Mouse (Mus musculus) intestine, postnatal 0 days (tissue): ENCODE measurements around the gene Spg11. TPM values are rescaled to one million over a fixed set of nuclear protein-coding genes. Genes with fewer than 3 reads are reported as not detected.

Source experiments
- ATAC-seq: fragments of 200-750 bp; cut with Nextera tagmentation; 2 replicates; pipeline ENCODE4 v1.8.0; 2017; ENCODE audit warnings: mild to moderate bottlenecking, moderate TSS enrichment, moderate library complexity
- H3K27ac ChIP-seq: fragments of 300-500 bp; sonication (generic); 2 replicates; pipeline ENCODE4 v1.5.1; 2014; ENCODE audit warnings: mild to moderate bottlenecking, low read depth, low read length, moderate library complexity
- H3K27me3 ChIP-seq: fragments of 300-500 bp; sonication (generic); replicated peaks from 2 replicates; pipeline ENCODE4 v1.6.1; 2014; ENCODE audit warnings: low read length, mixed read lengths; ENCODE audit not compliant: control insufficient read depth, insufficient read depth
- H3K36me3 ChIP-seq: fragments of 300-500 bp; sonication (generic); 2 replicates; pipeline ENCODE4 v1.6.1; 2014; ENCODE audit warnings: mild to moderate bottlenecking, moderate library complexity; ENCODE audit not compliant: control insufficient read depth, insufficient read depth
- H3K4me1 ChIP-seq: fragments of 300-500 bp; sonication (generic); replicated peaks from 2 replicates; pipeline ENCODE4 v1.6.1; 2014; ENCODE audit warnings: antibody characterized with exemption, low read length, mixed read lengths; ENCODE audit not compliant: control insufficient read depth, insufficient read depth
- H3K4me2 ChIP-seq: fragments of 300-500 bp; sonication (generic); replicated peaks from 2 replicates; pipeline ENCODE4 v1.6.1; 2014; ENCODE audit warnings: low read depth, mild to moderate bottlenecking, moderate library complexity
- H3K4me3 ChIP-seq: fragments of 300-500 bp; sonication (generic); 2 replicates; pipeline ENCODE4 v1.5.1; 2014; ENCODE audit warnings: low read depth, low read length
- H3K9ac ChIP-seq: fragments of 300-500 bp; sonication (generic); 2 replicates; pipeline ENCODE4 v1.6.1; 2014; ENCODE audit warnings: mild to moderate bottlenecking, low read depth, low read length
- H3K9me3 ChIP-seq: fragments of 300-500 bp; sonication (generic); 2 replicates; pipeline ENCODE4 v1.6.1; 2016; ENCODE audit warnings: mixed run types; ENCODE audit not compliant: control insufficient read depth
- CTCF ChIP-seq: sonication (generic); IDR thresholded peaks from 2 replicates; pipeline ENCODE4 v1.5.1; 2016; ENCODE audit warnings: low read depth, mild to moderate bottlenecking, control low read depth, antibody characterized with exemption, moderate library complexity
- WGBS: fragments of 180-500 bp; shearing (Covaris S2); extraction: QIAGEN DNeasy Blood & Tissue Kit; methylation state at CpG from one replicate; pipeline ENCODE4 v1.1.7; 2014; 5-methylcytosine and 5-hydroxymethylcytosine counted together
- polyA plus RNA-seq: library from polyadenylated mRNA; unstranded; fragments of >200 nt; fragmentation: Nextera tagmentation; extraction: Ambion mirVana; gene quantifications from 2 replicates; pipeline ENCODE4 v1.2.1, GENCODE M21; 2015

Spg11 gene
- 3.7 and 3.8 TPM in 2 replicates for polyA plus RNA-seq

DNA sequence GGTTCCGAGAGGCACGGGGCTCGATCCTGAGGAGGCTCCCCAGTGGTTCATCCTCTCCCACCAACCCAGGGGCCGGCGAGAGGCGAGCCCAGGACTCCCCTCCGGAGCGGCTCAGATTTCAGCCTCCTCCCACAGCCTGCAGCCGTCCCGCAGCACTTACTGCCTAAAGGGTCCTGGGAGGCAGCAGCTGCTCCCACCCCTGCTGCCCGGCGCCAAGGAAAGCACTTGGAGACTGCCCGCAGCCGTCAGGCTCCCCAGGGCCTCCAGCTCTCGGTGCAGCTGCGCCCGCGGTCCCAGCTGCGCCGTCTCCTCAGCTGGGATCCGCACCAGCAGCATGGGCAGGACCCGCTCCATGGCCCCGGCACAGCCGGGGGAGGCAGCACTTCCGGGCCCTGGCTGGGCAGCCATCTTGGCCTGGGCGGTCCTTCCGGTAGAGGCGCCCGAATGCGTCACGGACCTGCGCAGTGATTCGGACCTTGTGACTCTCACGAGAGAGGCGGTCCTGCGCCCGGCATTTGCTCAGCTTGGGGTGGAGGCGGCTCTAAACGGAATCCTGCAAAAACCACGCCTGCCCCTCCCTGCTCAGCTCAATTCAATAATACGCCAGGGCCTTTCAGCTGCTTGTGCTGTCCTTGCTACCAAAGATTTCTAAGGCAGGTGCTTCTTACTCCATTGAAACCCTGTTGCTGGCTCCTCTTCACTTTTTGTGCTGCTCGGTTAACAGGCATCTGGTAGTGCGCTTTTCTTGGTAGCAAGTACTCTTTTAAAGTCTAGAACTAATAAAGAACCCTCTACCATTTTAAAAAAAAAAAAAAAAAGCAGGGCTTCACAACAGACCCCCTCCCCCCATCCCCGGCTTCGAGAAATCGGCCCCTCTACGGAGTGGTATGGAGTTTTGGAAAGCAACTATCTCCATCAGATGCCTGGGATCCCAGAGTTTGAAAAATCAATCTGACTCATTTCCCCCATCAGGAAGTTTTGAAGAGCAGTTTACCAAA lies at the start of gene Spg11:
Gene Spg11 (minus strand): TSS at position 426 of the 998 bp plus-strand sequence.
- H3K9ac ChIP-seq: peak within 1 kb of the TSS; percentile 95
- peak within 1 kb of the TSS; percentile 98 for H3K27ac ChIP-seq
- peak within 1 kb of the TSS; percentile 95 for H3K4me3 ChIP-seq
- ATAC-seq: peak; percentile 99
- no peaks in the 10 kb centered on the region for H3K27me3 ChIP-seq
- peak; percentile 32; the same call in 1 of the 2 replicates for TF ChIP-seq CTCF
- peaks cover 9% of the 10 kb centered on the region; the same call in 1 of the 2 replicates for H3K36me3 ChIP-seq
- WGBS: under 1% methylated on average over 47 of the region's 47 CpGs
- H3K4me1 ChIP-seq: 0 out of 2 replicates have a peak, but pooled peaks cover 4% of the 10 kb centered on the region
- no peaks in the 10 kb centered on the region for H3K9me3 ChIP-seq
- peak within 1 kb of the TSS; percentile 72 for H3K4me2 ChIP-seq

DNA sequence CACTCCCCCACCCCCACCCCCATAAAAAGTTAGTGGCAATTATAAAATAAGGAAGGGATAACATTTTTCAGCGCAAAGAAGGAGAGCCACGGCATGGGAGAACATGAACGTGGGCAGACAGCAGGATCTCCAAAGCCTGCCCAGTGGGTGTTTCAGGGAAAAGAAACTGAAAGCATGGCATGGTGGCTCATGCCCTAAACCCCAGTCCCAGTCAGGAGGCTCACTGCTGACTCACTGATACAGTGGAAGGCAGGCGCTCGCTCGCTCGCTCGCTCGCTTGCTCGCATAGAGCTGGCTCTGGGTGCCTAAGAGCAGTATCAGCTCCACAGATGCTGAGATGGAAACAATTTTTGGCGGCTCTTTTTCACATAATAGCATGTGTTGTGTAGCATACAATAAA lies 46.1 kb upstream of the Spg11 start:
- Histone ChIP-seq H3K4me1 (no peaks in the 10 kb centered on the region; the same call in 1 of the 2 replicates), H3K36me3 (no peaks in the 10 kb centered on the region), H3K4me3 (no peak overlapping the region), H3K27ac (no peak overlapping the region), H3K27me3 (no peaks in the 10 kb centered on the region), H3K9me3 (no peaks in the 10 kb centered on the region), H3K9ac (no peak overlapping the region), H3K4me2 (peak overlapping the region; percentile 35)
- ATAC-seq: peak; percentile 66
- TF ChIP-seq CTCF: no peak
- 75% methylated on average over 11 of the region's 11 CpGs for WGBS

DNA sequence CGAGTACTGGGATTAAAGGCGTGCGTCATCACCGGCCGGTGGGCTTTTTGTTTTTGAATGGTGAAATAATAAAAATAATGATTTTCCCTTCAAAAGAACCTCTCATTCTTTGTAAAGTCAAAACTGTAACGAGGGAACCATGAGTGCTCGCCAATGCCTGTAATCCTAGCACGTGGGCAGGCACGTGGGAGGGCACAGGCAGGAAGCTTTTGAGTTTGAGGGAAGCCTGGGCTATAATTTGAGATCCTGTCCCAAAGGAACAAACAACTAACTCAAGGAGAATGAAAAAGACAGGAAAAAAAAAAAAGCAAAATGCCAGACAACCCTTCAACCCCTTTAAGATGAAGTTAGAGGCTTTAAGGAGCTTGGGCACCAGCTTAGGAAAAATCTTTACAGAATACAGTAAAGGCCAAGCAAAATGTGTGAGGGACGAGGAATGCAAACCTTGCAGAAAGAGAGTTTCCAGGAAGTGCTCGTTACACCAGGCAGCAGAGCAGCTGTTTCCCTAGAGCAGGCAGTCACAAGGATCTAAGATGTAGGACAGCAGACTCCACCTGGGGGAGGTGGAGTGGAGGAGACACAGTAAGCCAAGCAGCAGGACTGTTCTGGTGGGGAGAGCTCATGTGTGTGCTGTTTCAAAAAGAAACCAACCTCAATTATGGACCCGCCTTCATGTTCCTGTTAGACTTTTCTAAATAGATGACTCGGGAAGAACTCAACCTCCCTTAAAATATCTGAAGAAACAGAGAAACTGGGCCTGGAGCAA lies 45.4 kb upstream of the Spg11 start:
- peak overlapping the region; percentile 35; the same call in 1 of the 2 replicates for H3K4me2 ChIP-seq
- WGBS: 73% methylated on average over 13 of the region's 13 CpGs
- no peak overlapping the region for H3K9ac ChIP-seq
- no peaks in the 10 kb centered on the region for H3K9me3 ChIP-seq
- no peak overlapping the region for H3K27ac ChIP-seq
- no peak overlapping the region for H3K4me3 ChIP-seq
- H3K27me3 ChIP-seq: no peaks in the 10 kb centered on the region
- no peaks in the 10 kb centered on the region for H3K36me3 ChIP-seq
- no peak for TF ChIP-seq CTCF
- ATAC-seq: no peak; the same call in 1 of the 2 replicates
- H3K4me1 ChIP-seq: no peaks in the 10 kb centered on the region; the same call in 1 of the 2 replicates

DNA sequence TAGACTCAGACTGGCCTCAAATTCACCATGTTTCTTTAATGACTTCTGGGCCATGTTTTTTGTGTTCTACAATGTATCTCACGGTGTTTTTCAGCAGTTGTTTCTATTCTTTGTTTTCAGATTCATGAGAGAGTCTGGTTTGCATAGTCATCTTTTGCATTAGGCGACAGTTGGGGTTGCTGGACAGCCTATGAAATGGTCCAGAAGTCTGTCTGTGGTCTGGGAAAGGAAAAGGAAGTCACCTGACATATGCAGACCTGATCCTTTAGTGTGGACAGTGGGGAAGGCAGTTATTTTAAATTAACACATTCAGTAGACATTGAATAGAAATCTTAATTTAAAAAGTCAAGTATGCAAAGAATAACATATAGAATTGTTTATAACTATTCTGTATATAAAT lies 44.3 kb upstream of the Spg11 start:
- no peaks in the 10 kb centered on the region for H3K36me3 ChIP-seq
- ATAC-seq: no peak
- H3K27me3 ChIP-seq: no peaks in the 10 kb centered on the region
- no peak overlapping the region for H3K4me3 ChIP-seq
- 85% methylated on average over 2 of the region's 2 CpGs for WGBS
- no peak overlapping the region for H3K4me2 ChIP-seq
- H3K27ac ChIP-seq: no peak overlapping the region
- no peak overlapping the region for H3K9ac ChIP-seq
- no peak for TF ChIP-seq CTCF
- H3K4me1 ChIP-seq: no peaks in the 10 kb centered on the region; the same call in 1 of the 2 replicates
- no peaks in the 10 kb centered on the region for H3K9me3 ChIP-seq

DNA sequence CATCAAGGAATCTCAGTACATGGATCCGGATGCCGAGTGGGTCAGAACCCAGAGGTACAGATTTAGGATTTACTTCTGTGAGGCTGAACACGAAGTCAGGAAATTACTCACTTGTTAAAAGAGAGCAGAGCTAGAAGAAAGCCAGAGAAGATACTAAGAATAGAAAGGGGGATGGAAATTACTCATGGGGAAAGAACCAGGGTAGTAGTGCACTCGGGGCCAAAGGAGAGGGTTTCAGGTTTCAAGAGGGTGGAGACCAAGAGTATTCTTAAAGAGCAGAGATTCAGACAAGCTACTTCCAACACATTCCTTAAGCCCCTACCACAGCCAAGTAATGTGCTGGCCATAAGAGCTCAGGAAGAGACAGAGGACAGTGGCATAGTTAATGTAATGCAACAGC lies 43.4 kb upstream of the Spg11 start:
- H3K4me2 ChIP-seq: no peak overlapping the region
- no peak overlapping the region for H3K27ac ChIP-seq
- ATAC-seq: no peak
- H3K9ac ChIP-seq: no peak overlapping the region
- no peak for TF ChIP-seq CTCF
- no peaks in the 10 kb centered on the region for H3K27me3 ChIP-seq
- H3K9me3 ChIP-seq: no peaks in the 10 kb centered on the region
- WGBS: 45% methylated on average over 4 of the region's 4 CpGs
- H3K4me1 ChIP-seq: no peaks in the 10 kb centered on the region; the same call in 1 of the 2 replicates
- no peak overlapping the region for H3K4me3 ChIP-seq
- no peaks in the 10 kb centered on the region for H3K36me3 ChIP-seq

DNA sequence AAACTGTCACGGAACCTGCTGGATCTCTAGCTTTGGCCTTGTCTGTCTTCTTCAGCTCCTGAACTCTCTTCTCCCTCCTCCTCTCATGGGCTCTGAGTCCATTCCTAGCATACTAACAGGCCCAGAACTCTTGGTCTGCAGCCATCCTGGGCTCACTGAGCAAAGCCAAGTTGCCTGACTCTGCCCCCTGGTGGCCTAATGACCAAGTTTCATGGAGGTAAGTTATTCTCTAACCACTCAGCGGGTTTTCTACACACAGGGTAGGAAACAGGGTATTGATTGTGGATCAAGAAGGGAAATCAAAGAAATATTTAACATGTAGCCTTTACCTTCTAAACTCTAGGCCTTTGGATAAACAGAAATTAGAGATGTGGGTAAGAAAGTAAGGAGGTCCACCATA lies 42.5 kb upstream of the Spg11 start, which contains the start of gene Trim69:
Gene Trim69 (plus strand): TSS at position 21 of the 400 bp plus-strand sequence.
- Histone ChIP-seq H3K27ac (no peak within 1 kb of the TSS), H3K4me1 (no peaks in the 10 kb centered on the region; the same call in 1 of the 2 replicates), H3K4me2 (no peak within 1 kb of the TSS), H3K9me3 (no peaks in the 10 kb centered on the region), H3K9ac (no peak within 1 kb of the TSS), H3K27me3 (no peaks in the 10 kb centered on the region), H3K4me3 (no peak within 1 kb of the TSS), H3K36me3 (no peaks in the 10 kb centered on the region)
- peak; percentile 48; the same call in 1 of the 2 replicates for ATAC-seq
- WGBS: 32% methylated on average over 2 of the region's 2 CpGs
- TF ChIP-seq CTCF: peak; percentile 96
